Mouse (Mus musculus): ENCODE measurements around the gene Spen.

Gene Spen

DNA sequence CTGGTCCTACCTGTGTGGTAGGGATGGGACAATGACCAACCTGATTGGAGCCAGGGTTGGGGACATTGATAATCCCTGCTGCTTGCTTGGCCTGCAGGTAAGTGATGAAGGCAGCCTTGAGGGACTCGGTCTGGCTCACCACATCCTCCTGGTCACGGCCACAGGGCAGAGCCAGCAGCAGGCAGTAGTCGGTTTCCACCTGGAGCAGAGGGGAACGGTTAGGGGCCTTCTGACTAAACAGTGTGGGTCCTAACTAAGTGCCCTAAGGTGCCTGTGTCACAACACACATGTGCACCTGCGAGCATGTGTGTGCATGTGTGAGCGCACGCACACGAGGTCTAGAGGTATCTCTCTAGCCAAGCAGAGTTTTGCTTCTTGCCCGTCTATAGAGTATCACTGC is 69.1 kb downstream of the Spen start:
- no peak for DNase-seq

DNA sequence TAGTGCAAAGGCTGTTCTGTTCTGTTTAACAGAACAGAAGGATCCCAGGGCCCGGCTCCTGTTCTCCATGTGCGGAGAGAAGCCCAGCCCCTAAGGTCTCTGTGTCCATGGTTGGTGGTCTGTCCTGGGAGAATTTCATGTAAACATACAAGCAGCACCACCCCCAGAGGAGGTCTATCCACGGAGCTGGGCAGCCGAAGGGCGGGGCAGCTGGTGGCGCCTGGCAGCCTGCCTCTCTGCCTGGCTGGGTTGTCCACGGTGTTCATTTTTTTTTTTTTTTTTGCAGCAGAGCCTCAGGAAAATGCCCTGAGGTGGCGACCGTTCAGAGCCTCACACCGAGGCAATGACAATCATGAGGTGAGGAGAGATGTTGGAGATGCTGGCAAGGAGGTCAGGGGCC is 69.8 kb downstream of the Spen start:
- DNase-seq: peak; percentile 65

DNA sequence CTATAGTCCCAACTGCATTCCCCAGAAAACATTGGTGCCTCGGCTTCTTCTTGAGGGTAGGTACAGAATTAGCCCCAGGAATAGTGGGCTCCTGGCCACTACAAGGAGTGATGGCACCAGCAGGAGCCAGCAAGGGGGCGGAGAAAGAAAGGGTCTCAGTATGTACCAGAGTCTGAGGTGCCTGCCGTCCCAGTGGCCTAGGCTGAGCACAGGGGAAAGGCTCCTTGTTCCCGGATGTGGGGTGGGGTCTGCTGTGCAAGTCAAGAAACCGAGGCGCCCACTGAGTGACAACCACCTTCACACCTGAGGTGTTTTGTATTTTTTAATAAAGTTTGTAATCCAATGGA is 70.8 kb downstream of the Spen start:
- DNase-seq: no peak

DNA sequence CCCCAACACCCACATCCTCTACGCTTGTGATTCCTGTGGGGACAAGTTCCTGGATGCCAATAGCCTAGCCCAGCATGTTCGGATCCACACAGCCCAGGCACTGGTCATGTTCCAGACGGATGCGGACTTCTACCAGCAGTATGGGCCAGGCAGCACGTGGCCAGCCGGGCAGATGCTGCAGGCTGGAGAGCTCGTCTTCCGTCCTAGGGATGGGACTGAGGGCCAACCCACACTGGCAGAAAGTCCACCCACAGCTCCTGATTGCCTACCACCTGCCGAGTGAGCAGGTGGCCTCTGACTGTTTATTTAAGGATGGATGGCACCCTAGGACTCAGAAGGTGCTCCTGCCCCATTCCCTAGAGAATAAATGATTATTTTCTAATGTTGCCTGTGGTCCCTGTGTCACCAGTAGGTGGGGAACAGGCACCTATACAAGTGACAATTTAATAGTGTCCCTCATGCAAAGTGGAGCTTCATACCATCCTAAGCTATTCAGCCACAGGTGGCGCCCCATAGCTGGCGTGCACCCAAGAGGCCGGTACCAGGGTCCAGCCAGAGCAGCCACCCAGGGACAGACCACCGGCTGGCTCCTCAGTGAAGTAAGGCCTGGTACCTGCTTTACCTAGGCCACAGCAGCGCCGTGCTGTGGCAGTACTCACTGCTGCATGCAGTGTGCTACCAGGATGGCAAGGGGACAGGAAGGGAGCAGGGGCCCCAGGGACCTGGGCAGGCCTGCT is 71.4 kb downstream of the Spen start:
- DNase-seq: no peak

DNA sequence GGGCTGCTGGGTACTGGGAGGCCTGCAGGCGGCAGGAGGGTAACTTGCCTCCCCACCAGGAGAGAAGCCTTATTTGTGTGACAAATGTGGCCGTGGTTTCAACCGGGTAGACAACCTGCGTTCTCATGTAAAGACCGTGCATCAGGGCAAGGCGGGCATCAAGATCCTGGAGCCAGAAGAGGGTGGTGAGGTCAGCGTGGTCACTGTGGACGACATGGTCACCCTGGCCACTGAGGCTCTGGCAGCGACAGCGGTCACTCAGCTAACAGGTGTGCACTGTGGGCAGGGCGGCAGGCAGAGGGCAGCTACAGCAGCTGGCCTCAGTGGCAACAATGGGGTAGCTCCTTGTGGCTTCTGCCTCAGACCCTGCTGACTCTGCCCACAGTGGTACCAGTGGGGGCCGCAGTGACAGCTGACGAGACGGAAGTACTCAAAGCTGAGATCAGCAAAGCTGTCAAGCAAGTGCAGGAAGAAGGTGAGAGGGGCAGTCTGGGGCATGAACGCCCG is 72.1 kb downstream of the Spen start:
- no peak for DNase-seq

DNA sequence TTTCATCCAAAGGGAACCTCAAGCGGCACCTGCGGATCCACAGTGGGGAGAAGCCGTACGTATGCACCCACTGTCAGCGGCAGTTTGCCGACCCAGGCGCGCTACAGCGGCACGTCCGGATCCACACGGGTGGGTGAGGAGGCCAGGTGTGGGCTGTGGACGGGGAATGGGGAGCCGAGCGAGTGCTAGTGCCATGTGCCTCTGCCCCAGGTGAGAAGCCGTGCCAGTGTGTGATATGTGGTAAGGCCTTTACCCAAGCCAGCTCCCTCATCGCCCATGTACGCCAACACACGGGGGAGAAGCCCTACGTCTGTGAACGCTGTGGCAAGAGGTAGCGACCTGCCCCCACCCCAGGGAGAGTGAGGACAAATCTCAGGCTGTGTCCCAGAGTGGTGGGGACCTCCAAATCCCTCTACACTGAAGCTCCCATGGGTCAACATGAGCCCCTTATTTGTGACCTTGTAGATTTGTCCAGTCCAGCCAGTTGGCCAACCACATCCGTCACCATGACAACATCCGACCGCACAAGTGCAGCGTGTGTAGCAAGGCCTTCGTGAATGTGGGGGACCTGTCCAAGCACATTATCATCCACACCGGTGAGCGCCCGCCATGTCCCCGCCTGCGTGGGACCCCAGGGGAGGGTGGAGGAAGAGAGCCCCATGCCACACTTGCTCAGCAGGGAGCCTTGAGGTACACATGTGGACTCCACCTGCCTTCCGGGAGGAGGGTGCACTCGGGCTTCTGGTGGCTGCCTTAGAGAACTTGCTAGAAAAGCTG is 72.7 kb downstream of the Spen start:
- no peak for DNase-seq

DNA sequence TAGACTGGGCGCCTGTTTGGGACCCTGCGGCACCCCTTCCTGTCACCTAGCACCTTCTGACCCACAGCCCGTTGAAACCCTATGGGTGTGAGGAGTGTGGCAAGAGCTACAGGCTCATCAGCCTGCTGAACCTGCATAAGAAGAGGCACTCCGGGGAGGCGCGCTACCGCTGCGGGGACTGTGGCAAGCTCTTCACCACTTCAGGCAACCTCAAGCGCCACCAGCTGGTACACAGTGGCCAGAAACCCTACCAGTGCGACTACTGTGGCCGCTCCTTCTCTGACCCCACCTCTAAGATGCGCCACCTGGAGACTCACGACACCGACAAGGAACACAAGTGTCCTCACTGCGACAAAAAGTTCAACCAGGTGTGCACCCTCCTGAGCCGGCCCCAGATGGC is 73.7 kb downstream of the Spen start:
- DNase-seq: no peak

DNA sequence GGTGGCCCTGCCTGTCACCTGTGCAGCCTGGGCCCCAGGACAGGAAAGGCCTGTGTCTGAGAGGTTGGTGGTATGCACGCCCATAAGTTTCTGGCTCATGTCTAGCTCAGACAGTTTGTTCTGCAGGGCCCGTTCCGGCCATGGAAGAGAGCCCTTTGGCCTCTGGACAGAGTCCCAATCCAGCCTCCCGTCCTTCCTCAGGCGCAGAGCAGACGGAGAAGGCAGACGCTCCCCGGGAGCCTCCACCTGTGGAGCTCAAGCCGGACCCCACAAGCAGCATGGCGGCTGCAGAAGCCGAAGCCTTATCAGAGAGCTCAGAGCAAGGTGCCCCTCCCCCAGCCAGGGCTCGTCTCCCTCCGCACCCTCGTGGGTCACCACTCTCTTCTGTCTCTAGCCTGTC is 74.9 kb downstream of the Spen start:
- no peak for DNase-seq

DNA sequence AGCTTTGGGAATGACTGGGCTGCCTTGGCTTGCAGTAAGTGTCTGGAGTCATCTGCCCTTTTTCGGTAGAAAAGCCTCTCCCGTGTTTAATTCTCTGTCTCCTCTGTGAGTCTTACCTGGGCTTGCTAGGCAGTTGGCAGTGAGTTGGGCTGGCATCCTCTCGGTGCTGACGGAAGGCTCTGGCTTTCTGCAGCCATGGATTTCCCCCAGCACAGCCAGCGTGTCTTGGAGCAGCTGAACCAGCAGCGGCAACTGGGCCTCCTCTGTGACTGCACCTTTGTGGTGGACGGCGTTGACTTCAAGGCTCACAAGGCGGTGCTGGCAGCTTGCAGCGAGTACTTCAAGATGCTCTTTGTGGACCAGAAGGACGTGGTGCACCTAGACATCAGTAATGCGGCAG is 76.8 kb downstream of the Spen start:
- no peak for DNase-seq

DNA sequence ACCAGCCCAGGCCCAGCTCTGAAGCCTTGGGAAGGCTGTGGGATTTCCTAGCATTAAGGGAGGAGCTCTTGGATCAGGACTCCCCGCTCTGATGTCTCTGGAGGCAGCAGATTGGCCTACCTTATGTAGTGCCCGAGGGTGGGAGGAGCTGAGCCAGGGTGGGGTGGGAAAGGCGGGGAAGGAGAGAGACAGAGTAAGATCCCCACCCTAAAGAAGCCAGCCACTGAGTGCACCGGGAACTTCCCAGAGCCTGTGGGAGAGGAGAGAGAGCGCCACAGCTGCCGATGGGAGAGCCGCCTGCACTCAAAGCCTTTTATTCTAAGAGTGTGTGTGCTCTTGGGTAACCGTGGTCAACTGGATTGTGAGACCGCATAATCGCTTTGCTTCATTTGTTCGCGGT is 77.3 kb downstream of the Spen start:
- no peak for DNase-seq

DNA sequence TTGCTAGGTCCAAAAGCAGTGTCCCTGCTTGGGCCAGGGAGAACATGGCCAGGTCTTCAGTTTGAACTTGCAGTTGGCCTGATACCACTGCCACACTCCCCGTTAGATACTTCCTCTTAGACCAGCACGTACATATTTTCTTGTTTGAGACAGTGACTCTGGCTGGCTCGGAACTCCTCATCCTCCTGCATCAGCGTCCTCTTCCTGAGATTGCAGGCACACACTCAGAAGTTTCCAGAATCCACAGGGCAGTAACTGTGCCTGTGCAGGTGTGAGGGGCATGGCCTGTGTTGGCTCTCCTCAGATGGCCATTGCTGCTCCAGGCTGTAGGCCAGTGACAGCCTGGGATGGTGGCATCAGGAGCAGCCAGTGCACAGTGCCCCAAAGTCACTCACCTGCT is 77.9 kb downstream of the Spen start:
- no peak for DNase-seq

DNA sequence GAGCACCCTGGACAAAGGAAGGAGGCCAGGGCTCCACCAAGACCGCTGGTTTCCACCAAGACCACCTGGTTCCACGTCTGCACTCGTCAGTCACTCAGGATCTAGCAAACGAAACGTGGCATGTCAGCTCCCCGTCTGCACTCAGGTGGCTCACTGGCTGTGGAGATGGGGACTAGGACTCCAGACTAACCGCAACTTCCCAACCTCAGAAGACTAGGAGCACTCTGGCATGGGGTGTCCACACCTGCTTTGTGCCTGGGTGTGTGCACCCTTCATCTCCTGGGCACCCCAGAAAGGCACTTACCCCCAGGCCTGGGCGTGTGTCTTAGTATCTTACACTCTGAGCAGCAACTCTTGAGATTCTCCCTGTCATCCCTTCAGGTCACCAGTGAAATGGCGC is 78.6 kb downstream of the Spen start:
- no peak for DNase-seq

DNA sequence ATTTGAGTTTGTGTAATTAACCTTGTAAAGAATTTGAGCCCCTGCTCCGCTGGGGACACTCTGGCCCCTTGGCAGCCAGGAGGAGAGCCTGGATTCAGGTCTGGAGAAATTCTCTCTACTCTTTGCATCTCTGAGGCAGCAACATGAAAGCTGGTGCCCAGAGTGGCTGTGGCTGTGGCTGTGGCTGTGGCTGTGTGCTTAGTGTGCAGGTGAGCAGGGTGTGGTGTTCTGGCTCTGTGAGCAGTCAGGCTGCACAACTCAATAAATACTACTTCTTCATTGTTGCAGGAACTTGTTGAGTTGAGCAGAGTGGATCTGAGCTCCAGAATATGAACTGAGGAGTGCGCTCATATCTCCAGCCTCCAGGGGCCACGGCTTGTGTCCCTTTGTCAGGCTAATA is 79.5 kb downstream of the Spen start:
- DNase-seq: no peak

DNA sequence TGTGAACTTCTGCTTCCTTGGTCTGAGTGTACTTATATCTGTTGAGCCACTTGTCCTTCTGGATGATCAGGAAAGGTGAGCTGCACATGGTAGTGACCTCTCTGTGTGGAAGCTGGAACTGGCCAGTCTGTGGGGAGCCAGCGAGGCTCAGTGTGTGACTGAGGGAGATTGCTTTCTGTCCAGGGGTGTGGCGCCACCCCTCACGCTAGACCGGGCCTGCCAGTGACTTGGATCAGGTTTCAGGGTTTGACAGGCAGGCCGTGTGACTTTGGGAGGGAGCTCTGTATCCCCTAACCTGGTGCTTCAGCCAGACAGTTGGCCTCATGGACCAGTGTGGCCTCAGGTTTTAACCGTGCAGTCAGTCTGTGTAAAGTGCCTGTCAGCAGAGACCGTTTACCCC is 80.2 kb downstream of the Spen start:
- DNase-seq: no peak

DNA sequence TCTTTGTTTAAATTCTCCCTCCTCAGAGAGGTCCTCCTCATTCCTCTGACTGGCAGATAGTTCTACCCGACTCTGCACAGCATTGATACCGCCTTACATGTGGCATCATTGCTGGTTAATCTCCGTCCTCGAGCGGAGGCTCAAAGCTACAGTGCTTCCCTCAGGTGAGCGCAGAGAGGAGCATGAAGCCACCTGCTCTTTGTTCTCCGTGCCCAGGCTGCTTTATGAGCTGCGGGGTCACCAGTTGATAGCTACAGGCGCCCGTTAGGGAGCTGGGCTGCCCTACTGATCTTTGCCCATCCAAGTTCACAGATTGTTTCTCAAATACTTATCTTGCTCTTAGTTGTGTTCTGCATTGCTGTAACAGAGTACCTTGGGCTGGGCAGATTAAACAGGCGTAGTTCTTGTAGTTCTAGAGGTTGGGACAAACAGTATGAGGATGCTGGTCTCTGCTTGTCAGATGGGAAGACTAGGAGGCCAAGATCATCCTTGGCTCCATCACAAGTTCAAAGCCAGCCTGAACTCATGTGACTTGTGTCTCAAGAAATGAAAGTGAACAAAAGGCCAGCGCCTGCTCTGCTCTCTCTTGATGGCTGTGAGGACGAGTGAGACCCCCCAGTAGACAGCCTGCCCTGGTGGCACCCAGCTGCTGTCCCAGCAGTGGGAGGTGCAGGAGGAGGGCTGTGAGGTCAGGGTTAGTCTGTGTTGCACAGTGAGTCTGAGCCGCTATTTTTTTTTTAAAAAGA is 82.0 kb downstream of the Spen start:
- DNase-seq: no peak

DNA sequence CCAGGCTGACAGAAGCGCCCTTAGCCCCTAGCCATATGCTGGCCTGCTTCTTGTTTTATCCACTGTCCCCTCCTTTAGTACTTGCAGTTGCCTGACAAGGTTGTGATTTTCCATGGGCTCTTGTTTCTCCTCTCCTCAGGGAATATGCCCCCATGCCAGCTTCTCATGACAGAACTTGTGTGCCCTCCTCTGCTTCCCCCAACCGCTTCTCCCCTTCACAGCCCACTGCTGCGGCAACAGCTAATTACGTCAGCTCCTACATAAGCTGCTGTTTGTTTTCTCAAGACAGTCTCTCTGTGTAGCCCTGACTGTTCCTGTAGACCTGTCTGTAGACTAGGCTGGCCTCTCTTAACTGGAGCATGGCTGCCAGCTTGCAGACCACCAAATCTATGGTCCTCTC is 82.9 kb downstream of the Spen start:
- DNase-seq: no peak

DNA sequence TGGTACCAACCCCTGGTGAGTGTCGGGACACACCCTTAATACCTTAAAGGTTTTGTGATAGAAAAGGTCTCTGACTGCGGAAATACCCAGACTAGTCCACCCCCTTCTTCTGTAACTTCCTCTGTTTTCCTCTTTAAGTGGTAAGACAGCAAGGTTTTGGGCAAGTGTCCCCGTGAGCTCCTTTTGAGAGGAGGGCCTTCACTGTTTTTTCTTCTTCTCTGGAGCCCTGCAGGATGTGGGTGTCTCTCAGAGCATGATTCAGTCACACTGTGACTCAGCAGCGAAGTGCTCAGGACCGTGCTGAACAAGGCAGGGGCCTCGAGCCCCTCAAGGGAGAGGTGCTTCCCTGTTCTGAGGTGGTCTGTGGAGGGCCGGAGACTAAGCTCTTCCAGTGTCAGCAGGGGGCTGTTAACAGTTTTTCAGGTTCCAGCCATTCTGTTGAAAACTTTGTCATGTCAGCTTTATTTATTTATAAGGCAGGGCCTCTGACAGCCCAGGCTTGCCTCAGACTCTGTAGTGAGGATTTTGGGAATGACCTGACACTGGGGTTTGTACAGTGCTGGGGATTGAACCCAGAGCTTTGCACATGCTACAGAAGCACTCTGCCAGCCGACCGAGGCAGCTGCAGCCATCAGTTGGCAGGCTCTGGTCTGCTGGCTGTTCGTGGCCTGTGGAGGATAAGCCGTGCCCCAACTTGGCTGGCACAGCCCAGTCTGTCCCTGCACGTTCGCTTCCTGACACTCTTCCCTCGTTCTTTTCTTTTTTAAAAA is 83.6 kb downstream of the Spen start:
- DNase-seq: no peak

DNA sequence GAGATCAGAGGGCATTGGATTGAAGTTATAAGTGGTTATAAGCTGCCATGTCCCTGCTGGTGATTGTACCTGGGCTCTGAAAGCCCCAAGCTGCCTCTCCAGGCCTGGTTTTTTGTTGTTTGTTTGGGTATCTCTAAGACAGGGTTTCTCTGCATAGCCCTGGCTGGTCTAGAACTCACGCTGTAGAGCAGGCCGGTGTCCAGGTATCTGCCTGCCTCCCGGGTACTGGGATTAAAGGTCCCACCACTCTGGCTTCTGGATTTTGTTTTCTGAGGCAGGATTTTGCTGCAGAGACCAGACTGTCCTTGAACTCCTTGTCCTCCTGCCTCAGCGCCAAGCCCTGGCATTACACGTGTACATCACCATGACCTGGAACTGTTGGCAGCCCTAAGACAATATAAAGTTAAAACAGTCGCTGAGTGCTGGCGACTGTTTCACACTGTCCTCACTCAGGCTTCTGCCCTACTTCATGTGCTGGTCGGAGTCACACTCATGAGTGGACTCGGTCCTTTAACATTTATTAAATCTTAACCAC is 86.4 kb downstream of the Spen start:
- DNase-seq: no peak

DNA sequence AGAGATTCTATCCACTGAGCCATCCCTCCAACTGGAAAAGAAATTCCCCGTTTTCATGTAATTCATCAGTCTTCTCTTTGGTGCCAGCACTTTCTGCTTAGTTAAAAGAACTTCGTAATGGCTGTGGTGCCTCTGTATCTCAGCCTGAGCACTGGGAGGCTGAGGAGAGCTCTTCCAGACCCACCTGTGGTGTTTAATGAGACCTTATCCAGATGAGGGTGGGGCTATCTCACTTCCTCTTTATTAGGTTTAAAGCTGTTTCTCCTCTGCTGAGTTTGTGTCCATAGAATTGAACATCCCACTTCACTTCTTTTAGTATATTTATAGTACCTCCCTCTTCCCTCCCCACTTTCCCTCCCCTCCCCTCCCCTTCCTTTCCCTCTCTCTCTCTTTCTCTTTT is 87.1 kb downstream of the Spen start:
- DNase-seq: no peak

DNA sequence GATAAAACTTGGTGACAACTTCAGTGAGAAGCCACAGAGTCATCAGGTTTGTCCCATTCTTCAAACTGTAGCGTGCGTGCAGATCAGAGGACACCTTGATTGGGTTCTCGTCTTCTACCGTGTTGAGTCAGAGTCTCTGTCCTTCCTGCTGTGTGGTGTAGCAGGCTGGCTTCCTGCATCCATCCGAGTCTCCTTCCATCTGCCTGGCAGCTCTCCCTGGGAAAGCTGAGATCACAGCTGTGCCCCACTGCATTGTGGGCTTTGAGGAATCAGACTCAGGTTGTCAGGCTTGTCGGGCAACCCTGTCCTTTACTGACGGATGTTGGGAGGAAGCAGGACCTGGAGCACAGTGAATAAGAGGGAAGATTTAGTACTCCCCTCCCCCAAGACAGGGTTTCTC is 92.2 kb downstream of the Spen start:
- no peak for DNase-seq

DNA sequence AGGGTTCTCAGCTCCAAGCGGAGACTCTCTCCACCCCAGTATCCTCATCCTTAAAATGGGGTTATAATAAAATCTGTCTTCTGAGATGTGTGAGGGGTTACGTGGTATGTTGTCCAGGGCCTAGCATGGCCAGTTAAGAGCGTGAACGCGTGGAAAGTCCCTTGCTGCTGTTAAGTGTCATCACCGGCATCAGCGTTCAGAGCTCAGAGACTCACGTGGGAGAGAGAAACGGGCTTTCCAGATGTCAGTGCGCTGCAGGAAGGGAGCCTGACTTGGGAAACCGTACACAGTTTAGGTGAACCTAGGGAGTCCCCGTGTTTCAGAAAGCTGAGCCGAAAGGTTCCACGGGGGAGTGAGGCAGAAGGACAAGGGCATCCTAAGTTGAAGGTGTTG is 93.1 kb downstream of the Spen start:
- DNase-seq: no peak

DNA sequence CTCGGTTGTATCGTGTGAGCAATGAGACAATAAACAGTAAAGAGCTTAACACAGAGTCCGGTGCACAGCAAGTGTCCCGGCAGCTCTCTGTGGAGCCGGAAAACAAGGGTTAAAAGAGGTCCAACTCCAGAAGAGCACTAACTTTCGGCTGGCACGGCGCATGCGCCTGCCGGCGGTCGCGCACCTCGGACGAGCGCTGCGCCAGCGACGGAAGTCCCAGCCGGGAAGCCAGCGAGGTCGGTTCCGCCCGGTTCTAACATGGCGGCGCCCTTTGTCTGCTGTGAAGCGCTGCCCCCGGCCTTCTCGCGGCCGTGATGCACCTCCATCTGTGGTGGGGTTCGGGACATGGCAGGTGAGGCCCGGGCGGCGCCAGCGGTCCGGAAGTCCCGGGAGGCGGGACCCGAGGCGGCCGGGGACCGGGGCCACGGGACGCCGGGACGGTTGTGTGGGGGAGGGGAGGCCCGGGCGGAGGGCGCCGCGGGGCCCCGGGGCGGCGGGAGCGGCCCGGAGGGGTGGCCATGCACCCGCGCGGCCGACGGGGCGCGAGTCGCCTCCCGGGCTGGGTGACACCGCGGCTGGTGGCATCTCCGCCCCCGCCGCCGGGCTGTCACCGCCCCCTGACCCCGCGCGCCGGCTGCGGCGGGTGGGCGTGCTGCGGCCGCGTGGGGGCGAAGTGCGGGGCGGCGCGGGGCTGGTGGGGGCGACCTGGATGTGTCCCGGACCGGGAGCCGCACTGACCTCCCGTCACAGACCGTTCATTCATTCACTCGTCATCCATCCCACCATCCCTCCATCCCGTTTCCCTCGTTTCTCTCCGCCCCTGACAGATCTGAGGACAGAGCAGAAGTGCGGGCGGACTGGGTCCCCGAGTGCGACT is 93.7 kb downstream of the Spen start, which contains the start of gene Zbtb17:
Gene Zbtb17, plus strand, starts transcription at position 204 of the 877 bp plus-strand sequence.
- peak; percentile 83 for DNase-seq
